Mouse (Mus musculus): ENCODE measurements around the gene Gm20696. TPM values are rescaled to one million over a fixed set of nuclear protein-coding genes. Genes with fewer than 3 reads are reported as not detected.

Gm20696 gene
- polyA plus RNA-seq, 1 experiment, result 0.24 TPM

DNA sequence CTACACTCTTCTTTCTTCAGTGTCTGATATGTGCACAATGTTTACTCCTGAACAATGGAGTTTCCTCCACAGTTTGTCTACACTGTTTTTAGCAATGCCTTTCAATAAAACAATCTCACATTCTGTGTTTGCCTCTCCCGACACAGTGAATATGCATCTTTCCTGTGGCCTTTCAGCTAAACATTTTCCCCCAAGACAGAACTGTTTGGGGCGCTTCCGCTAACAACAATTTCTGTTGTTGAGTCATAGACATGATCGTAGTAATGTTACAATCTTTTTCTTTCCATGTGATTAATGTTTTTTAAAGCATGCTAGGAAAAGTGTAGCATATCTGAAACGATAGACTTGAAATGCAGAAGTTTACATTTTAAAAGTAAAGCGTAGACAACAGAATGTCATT, 338.5 kb downstream of the Gm20696 start:
- DNase-seq (ENCODE audit: low read depth, low spot score), result no peak
- 68% methylated on average over 6 of the region's 6 CpGs for WGBS

GRCm38 (mm10) chr6:99327721-99328120, 338.9 kb downstream of the Gm20696 start:
- DNase-seq (ENCODE audit: low read depth, low spot score), result no peak
- whole genome bisulfite sequencing, result 64% methylated on average over 11 of the region's 11 CpGs

GRCm38 (mm10) chr6:99325881-99326280, 340.7 kb downstream of the Gm20696 start:
- no peak for DNase-seq (ENCODE audit: low read depth, low spot score)
- WGBS, result 41% methylated on average over 2 of the region's 2 CpGs

DNA sequence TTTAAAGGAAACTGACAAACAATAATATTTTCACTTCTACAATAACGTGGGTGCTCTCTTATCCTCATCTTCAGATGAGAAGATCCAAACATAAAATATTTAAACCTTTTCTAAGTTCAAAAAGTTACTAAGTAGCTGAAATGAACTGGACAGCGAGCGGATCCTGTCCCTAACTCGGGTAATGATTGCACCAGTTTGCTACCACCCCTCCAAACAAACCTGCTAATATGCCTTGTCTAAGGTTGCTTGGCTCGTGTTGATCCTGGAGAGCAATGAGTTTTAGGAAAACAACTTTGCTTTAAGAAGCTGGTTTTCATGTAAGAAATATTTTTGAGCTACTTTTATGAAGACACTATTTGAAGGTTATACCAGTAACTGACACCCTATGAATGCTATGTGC, 341.1 kb downstream of the Gm20696 start:
- WGBS, result 78% methylated on average over 5 of the region's 5 CpGs
- no peak for DNase-seq (ENCODE audit: low read depth, low spot score)

GRCm38 (mm10) chr6:99322132-99322904, 344.3 kb downstream of the Gm20696 start:
- WGBS, result 78% methylated on average over 8 of the region's 8 CpGs
- no peak for DNase-seq (ENCODE audit: low read depth, low spot score)

DNA sequence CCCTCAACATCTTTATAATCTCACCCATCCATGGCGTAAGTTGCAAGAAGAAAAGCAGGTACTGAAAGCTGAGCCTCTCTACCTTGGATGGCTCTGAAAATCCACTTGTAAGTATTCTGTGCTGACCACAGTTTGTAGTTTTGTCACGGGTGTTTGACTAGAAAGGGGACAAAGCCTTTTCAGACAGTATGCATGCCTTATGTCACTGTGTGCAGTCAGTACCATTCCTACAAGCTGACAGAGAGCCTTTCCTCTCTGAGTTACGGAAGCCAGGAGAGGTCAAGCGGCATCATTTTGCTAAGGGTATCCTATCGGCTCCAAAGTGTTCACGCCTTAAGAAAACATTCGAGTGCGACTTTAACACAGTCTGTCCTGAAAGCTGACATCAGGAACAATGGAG, 346.2 kb downstream of the Gm20696 start:
- WGBS, result 56% methylated on average over 8 of the region's 8 CpGs
- no peak for DNase-seq (ENCODE audit: low read depth, low spot score)

DNA sequence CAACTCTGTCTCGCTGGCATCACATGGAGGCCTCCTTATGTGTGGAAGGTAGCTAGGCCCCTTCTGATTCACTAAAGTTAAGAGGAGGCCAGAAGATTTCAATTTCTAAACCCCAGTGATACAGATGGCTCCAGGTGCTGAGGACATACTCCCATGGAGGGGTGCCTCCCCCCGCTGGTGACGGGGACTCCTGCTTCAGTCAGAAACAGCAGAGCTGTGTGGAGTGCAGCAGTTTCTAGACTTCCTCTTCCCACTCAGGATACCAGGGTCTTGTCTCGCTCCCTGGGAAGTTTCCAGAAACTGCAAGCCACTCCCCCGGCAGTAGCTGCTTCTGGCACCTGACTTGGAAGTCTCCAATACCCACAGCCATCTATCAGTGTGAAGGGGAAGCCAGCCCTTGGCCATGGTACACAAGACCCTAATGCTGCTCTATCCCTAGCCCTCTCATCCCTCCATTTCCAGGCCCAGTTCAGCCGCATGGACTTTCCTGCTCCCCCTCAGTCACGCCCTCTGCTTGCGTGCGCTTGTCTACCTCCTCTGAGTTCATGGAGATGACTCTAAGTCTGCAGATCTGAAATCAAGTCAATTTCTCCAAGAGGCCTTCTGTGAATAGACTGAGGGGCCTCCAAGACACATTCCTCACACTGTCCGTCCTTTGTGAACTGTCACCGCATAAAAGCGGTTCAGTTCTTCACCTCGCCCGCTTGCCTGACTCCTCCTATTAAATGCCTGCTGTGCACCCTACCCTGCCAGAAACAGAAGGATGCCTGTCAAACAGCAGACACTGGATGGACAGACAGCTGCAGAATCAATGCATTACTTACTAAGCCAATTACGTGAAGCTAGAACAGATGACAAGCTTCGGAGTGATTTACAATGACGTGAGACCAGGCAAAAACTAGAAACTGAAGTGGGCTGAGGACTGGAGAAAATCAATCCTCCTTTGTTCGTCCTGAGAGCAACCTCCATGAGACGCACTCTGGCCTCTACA, 346.9 kb downstream of the Gm20696 start:
- 91% methylated on average over 19 of the region's 19 CpGs for WGBS

DNA sequence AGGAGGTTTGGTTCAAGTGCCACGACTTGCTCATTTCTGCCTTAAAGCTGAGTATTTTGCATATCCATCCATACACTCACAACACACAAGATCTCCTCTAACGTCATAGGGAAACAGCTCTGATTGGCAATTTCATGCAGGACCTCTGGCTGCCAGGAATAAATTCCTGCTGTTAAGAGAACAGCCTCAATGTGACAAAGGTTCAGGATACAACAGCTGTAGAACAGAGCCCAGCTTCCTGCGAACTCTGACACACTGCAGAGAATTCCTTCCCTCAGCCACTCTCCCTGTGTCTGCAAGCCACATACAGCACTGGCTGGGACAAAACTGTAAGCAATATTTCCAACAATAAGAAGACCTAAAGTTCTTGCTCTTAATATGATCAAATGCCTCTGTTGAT, 351.9 kb downstream of the Gm20696 start:
- WGBS, result 47% methylated on average over 3 of the region's 3 CpGs
- DNase-seq (ENCODE audit: low read depth, low spot score), result no peak

More for the DNA sequence above, 346.9 kb downstream of the Gm20696 start:
- DNase-seq (ENCODE audit: low read depth, low spot score), result no peak

DNA sequence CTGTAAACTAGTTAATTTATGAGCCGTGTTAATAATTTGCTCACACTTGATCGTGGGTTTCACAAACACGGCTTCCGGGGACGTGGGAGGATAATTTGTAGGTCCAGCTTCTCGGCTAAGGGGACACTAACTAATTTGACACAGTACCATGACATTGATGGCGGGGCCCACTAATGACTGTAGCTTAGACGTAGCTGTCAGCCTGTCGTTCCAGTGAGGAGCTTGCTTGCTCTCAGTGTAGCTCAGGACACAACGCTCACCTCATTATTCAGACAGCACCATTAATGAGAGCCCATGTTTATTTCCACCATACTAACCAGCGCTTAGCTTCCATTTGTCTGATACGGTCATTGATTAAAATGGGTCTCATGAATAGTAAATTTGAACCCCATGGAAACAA, 356.1 kb downstream of the Gm20696 start:
- 74% methylated on average over 12 of the region's 12 CpGs for WGBS
- DNase-seq (ENCODE audit: low read depth, low spot score), result no peak

DNA sequence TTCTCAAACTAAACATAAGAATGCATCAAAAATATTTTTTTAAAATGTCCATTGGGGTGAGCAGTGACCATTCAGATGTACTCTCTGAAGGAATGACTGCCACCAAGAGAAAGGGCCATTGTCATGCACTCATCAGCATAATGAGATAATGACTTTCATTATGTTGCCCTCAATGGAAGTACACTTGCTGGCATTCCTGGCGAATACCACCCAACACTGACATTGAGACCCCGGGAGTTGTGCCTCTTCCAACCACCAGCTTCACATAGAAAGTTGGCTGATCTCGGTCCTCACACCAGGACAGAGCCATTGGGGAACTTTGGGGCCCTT, 356.5 kb downstream of the Gm20696 start:
- DNase-seq (ENCODE audit: low read depth, low spot score), result no peak
- 78% methylated on average over 3 of the region's 3 CpGs for WGBS

DNA sequence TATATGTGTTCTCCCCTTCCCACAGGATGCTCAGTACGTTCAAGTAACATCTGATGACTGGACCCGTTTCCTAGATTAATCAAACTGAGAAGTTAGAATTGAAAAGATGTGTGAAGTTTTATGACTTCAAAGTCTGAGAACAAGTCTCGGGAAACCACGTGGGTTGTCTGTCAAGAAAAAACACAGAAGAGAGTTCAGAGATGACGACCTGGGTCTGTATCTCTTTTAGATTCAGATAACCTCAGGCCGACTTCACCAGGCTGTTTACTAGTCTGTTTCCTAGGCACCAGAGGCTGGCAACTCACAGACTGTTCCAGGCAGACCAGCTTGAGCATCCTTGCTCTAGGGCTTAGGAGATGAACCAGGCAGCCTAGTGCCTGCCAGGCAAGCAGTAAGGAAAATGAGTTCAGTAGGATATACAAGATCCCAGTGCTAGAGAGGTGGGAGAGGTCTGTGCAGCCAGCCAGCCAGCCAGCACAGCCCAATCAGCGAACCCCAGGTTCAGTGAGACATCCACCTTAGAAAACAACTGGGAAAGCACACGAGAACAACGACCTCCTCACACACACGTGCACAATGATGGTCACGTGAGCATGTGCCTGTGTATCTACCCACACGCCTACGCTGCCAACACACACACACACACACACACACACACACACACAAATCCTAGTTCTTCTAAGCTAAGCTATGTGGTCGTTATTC, 357.0 kb downstream of the Gm20696 start:
- no peak for DNase-seq (ENCODE audit: low read depth, low spot score)
- WGBS, result 72% methylated on average over 14 of the region's 14 CpGs

DNA sequence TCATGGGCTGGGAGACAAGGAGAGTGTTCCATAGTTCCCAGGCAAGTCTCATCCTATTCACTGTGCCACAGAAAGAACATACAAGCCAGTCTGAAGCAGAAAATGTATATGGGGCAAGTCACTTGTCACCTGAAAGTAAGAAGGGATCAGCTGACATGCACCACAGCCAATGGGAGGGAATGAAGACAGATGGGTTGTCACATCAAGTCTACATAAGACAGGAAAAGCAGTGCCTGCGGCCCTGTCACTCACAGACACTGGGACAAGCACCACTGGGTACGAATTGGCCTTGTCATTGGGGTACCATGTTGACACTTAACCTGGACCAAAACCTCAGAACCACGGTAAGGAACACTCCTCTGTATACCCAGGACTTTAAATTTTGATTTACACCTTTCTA, 360.8 kb downstream of the Gm20696 start:
- DNase-seq (ENCODE audit: low read depth, low spot score), result no peak
- 84% methylated on average over 3 of the region's 3 CpGs for WGBS

DNA sequence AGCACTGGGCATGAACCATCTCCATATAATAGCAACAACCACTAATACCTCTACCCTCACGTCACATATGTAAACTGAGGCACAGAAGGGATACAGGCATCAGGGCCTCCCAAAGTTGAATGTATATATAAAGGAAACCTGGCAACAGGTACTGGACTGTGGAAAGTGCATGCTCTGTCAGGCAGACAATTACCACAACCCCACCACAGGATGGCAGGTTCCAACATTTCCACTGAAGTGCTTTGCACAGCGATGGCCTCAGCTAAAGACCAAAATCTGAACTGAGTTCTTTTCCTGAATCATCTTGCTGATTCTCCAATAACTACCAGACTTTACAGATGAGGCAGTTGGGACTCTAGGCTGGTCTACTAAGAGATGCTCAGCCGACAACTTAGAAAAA, 361.4 kb downstream of the Gm20696 start:
- WGBS, result 85% methylated on average over 3 of the region's 3 CpGs
- DNase-seq (ENCODE audit: low read depth, low spot score), result no peak

- DNase-seq (ENCODE audit: low read depth, low spot score), result no peak
- WGBS, result 46% methylated on average over 6 of the region's 6 CpGs
Measured at GRCm38 (mm10) chr6:99302662-99303435, 363.7 kb downstream of the Gm20696 start.

DNA sequence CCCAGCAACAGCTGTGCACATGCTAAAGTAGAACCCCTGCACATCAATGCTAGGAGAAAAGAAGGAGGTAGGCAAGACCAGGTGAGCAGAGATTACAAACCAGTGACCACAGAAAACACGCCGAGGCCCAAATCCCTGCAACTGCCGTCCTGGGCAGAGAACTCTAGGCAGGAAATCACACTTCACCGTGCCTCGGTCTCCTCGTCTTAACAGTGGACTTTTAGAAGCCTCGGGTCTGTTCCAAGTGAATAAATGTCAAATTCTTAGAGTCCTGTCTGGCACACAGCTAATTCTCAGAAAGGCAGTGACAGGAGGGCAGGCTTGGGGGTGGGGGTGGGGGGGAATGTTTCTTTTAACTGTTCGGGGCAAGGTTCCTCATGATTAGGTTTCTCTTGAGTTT, 364.7 kb downstream of the Gm20696 start:
- WGBS, result 81% methylated on average over 8 of the region's 8 CpGs
- DNase-seq (ENCODE audit: low read depth, low spot score), result no peak

- WGBS, result 87% methylated on average over 6 of the region's 6 CpGs
- no peak for DNase-seq (ENCODE audit: low read depth, low spot score)
Measured at GRCm38 (mm10) chr6:99300235-99300634, 366.4 kb downstream of the Gm20696 start.

GRCm38 (mm10) chr6:99299196-99299595, 367.4 kb downstream of the Gm20696 start:
- WGBS, result 89% methylated on average over 14 of the region's 14 CpGs
- DNase-seq (ENCODE audit: low read depth, low spot score), result no peak

DNA sequence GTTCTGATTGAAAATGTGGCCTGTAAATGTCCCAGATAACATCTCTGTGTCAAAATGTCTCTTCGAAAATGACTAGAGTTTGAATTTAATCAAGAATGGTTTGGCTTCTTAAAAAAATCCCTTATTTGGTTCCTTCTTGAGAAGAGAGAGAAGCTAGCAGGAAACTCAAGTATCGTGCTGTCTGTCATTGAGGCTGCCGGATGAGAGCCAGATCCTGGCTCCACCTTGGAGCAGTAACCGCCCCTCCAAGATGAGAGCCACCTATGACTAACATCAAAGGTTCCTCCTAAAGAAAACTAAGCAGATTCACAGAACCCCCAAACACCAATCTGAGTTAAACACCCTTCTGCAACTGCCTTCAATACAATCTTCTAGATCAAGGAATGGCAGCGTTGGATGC, 369.1 kb downstream of the Gm20696 start:
- 85% methylated on average over 5 of the region's 5 CpGs for WGBS
- no peak for DNase-seq (ENCODE audit: low read depth, low spot score)

DNA sequence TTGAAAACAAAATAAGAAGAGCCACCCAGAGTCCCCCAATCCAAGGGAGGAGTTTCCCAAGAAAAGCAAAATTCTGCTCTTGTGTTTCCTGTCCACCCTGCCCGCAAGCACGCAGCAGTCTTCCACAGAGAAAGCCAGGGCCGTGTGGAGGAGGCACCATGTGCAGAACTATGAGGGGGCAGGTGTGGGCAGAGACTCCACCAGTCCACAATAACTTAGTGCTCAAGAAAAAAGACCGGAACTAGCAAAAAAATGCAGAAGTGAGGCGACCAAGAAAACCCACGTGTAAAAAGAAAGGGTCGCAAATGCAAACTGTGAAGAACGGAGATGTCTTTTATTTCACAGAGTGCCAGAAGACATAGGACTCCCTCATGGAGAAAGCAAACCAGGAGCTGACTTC, 371.1 kb downstream of the Gm20696 start:
- no peak for DNase-seq (ENCODE audit: low read depth, low spot score)
- WGBS, result 77% methylated on average over 8 of the region's 8 CpGs

DNA sequence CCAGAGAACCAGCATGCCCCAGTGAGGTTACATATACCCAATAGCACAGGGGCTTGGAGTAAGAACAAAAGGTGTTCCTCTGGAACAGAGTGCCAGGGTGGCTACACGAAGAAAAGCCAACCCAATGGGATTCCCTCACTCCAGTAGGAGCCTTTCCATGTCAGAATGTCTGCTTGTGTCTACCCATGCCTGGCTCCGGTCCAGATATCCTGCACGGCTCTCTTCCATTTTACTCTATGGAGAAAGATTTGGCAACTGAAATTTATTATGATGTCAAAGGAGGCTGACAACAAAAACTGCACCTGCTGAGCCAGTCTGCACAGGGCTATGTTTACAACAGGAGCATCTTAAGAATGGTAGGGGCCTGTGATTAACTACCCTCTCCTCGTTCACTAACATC, 377.4 kb downstream of the Gm20696 start:
- DNase-seq (ENCODE audit: low read depth, low spot score), result no peak
- 73% methylated on average over 4 of the region's 4 CpGs for WGBS
